Mouse (Mus musculus): ENCODE data around the gene Olfr748.
"Not testable (repeated sequence)": the region's sequence is repeated elsewhere in the genome, so short reads cannot be mapped to it uniquely, and the experiment has no call there.

Olfr748 gene

GRCm38 (mm10) chr14:50707073-50707472 lies at the start of gene Olfr748:
TSS of gene Olfr748 (plus strand) at chr14:50707373.
- DNase-seq (ENCODE audit: low spot score in 2 of 2) = no peak

- DNase-seq (ENCODE audit: low spot score in 2 of 2) = no peak
Measured at GRCm38 (mm10) chr14:50693106-50693505, 14.1 kb upstream of the Olfr748 start, which contains the start of gene Olfr747. TSS of gene Olfr747 (minus strand) at chr14:50693206.

- not testable (repeated sequence) for DNase-seq (ENCODE audit: low spot score in 2 of 2)
Measured at GRCm38 (mm10) chr14:50719875-50720274, 12.7 kb downstream of the Olfr748 start.

GRCm38 (mm10) chr14:50722371-50722770 lies 15.2 kb downstream of the Olfr748 start:
- DNase-seq (ENCODE audit: low spot score in 2 of 2) = not testable (repeated sequence)

GRCm38 (mm10) chr14:50740334-50740733 lies 33.2 kb downstream of the Olfr748 start:
- DNase-seq (ENCODE audit: low spot score in 2 of 2) = no peak

GRCm38 (mm10) chr14:50741584-50741983 lies 34.4 kb downstream of the Olfr748 start:
- no peak for DNase-seq (ENCODE audit: low spot score in 2 of 2)

- no peak for DNase-seq (ENCODE audit: low spot score in 2 of 2)
Measured at GRCm38 (mm10) chr14:50744994-50745393, 37.8 kb downstream of the Olfr748 start, which contains the start of gene Olfr749. TSS of gene Olfr749 (minus strand) at chr14:50745094.

- no peak for DNase-seq (ENCODE audit: low spot score in 2 of 2)
Measured at GRCm38 (mm10) chr14:50758416-50759085, 51.4 kb downstream of the Olfr748 start.

Measured in heart, adult 9 months (tissue).